Mouse (Mus musculus) small intestine, adult 2 months (tissue): ENCODE measurements around the gene Phlpp1. TPM values are rescaled to one million over a fixed set of nuclear protein-coding genes. Genes with fewer than 3 reads are reported as not detected.
A peak's percentile ranks its signal among the peaks of the same experiment; 100 is the strongest.

Experiments used
- H3K27ac ChIP-seq: fragments of 200-500 bp; 2 replicates; pipeline ENCODE4 v1.5.1; 2012; ENCODE audit warnings: low read depth, low read length, control low read depth, inconsistent platforms; ENCODE audit not compliant: insufficient read depth
- H3K27me3 ChIP-seq: fragments of 200-500 bp; 2 replicates; pipeline ENCODE4 v1.6.1; 2012; ENCODE audit warnings: mild to moderate bottlenecking, moderate library complexity, low read length, inconsistent platforms; ENCODE audit not compliant: control insufficient read depth, insufficient read depth
- H3K36me3 ChIP-seq: fragments of 200-500 bp; 2 replicates; pipeline ENCODE4 v1.6.1; 2012; ENCODE audit warnings: mild to moderate bottlenecking, low read length, control low read depth, inconsistent platforms; ENCODE audit not compliant: control insufficient read depth, insufficient read depth
- H3K4me1 ChIP-seq: fragments of 200-500 bp; 2 replicates; pipeline ENCODE4 v1.6.1; 2012; ENCODE audit warnings: low read length, inconsistent platforms, mixed read lengths; ENCODE audit not compliant: control insufficient read depth, insufficient read depth, insufficient read length
- H3K4me3 ChIP-seq: fragments of 200-500 bp; 2 replicates; pipeline ENCODE4 v1.5.1; 2012; ENCODE audit warnings: low read depth, mild to moderate bottlenecking, control low read depth, inconsistent platforms, low read length, moderate library complexity
- CTCF ChIP-seq: fragments of 200-500 bp; IDR thresholded peaks from 2 replicates; pipeline ENCODE4 v1.5.1; 2012; ENCODE audit warnings: low read depth, mild to moderate bottlenecking, control low read depth, inconsistent platforms, low read length, moderate library complexity, mixed read lengths; ENCODE audit not compliant: insufficient replicate concordance, insufficient read length; ENCODE audit errors: extremely low read depth
- POLR2A ChIP-seq: fragments of 200-500 bp; IDR thresholded peaks from 2 replicates; pipeline ENCODE4 v1.6.1; 2012; ENCODE audit warnings: low read depth, mild to moderate bottlenecking, control low read depth, inconsistent platforms, low read length, moderate library complexity
- WGBS: fragments of 180-500 bp; shearing (Covaris S2); methylation state at CpG from one replicate; pipeline ENCODE4 v1.1.7; 2018; 5-methylcytosine and 5-hydroxymethylcytosine counted together
- polyA plus RNA-seq: library from polyadenylated mRNA; depleted of rRNA; stranded (reverse); fragments of >200 nt; gene quantifications from 2 replicates; pipeline ENCODE4 v1.2.3, GENCODE M21; 2012

Gene Phlpp1
- polyA plus RNA-seq, 1 experiment = 6.5 TPM

DNA sequence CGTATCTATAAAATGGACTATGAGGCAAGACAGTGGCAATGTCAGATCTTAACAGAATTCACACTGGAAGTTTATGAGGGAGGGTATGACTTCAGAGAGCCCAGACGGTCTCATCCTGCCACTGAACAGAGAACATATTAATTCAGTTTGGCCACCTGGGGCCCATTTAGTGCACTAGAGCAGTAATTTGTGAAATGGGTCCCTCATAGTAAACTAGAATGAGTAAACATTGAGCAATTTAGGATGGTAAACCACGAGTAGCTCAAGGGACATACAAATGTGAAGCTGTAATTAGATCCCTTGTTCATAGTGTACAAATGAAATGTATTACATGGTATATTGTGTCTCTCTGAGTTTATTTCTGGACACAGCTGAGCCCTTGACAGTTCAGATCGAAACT is 3.6 kb upstream of the Phlpp1 start:
- no peaks in the 10 kb centered on the region for H3K4me1 ChIP-seq
- WGBS = 60% methylated on average over 4 of the region's 4 CpGs
- no peak overlapping the region for H3K27ac ChIP-seq
- no peaks in the 10 kb centered on the region for H3K27me3 ChIP-seq
- H3K36me3 ChIP-seq = no peaks in the 10 kb centered on the region
- no peak for TF ChIP-seq CTCF
- TF ChIP-seq POLR2A = no peak
- no peak overlapping the region for H3K4me3 ChIP-seq

DNA sequence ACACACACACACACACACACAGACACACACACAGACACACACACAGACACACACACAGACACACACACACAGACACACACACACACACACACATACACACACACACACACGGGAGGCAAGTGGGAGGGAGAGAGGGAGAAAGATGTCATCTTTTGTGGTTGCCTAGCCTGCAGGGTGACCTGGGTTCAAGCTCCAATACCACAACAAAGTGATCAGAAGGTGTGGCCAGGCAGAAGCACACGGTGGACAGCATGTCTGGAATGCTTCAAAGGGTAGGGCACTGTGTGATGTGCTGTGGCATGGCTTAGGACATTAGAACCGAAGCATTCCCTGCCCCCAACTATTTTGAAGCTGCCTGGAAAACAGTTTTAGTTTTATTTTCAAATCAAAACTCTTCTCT is 2.8 kb upstream of the Phlpp1 start:
- WGBS = 29% methylated on average over 3 of the region's 3 CpGs
- H3K36me3 ChIP-seq = no peaks in the 10 kb centered on the region
- H3K27ac ChIP-seq = no peak overlapping the region
- no peak for TF ChIP-seq POLR2A
- TF ChIP-seq CTCF = no peak
- peaks cover 2% of the 10 kb centered on the region; the same call in 1 of the 2 replicates for H3K4me1 ChIP-seq
- H3K4me3 ChIP-seq = no peak overlapping the region
- H3K27me3 ChIP-seq = no peaks in the 10 kb centered on the region

DNA sequence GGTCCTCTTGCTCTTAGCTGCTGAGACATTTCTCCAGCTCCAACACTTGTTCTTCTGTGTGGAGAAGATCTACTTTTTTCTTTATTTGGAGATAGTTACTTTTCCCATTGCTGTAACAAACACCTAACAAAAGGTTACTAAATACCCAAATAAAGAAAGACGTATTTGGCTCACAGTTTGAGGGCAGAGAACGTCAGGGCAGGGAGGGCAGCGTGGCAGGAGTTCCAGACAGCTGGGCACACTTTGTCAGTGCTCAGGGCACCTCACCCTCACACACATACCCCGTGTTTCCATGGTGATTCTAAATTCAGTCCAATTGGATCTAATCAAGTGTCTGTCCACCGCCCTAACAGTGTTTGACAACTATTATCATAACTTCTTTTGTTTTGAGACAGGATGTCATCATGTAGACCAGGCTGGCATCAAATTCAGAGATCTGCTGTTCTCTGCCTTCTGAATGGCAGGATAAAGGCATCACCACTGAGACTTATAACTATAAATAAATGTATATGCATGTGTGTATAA is 1.7 kb upstream of the Phlpp1 start:
- H3K27me3 ChIP-seq = no peaks in the 10 kb centered on the region
- H3K36me3 ChIP-seq = no peaks in the 10 kb centered on the region
- WGBS = 90% methylated on average over 5 of the region's 5 CpGs
- H3K27ac ChIP-seq = no peak overlapping the region
- H3K4me1 ChIP-seq = peaks cover 2% of the 10 kb centered on the region; the same call in 1 of the 2 replicates
- TF ChIP-seq POLR2A = no peak
- TF ChIP-seq CTCF = no peak
- H3K4me3 ChIP-seq = no peak overlapping the region

DNA sequence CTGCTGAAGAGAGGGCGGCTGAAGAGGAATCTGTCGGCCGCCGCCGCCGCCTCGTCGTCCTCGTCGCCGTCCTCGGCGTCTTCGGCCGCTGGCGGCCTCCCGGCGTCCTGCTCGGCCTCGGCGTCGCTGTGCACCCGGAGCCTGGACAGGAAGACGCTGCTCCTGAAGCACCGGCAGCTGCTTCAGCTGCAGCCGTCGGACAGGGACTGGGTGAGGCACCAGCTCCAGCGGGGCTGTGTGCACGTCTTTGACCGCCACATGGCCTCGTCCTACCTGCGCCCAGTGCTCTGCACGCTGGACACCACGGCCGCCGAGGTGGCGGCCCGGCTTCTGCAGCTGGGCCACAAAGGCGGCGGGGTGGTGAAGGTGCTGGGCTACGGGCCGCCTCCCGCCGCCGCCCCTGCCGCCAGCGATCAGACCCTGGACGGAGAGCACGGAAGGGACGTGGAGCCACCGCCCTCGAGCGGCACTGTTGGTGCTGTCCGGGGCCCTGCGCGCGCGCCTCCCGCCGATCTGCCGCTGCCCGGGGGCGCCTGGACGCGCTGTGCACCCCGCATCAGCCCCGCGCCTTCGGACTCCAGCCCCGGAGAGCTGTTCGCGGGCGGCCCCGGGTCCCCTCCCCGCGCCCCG is 864 bp downstream of the Phlpp1 start:
- Histone ChIP-seq H3K36me3 (no peaks in the 10 kb centered on the region), H3K27ac (peak overlapping the region; percentile 29; the same call in 1 of the 2 replicates), H3K4me1 (peaks cover 4% of the 10 kb centered on the region; the same call in 1 of the 2 replicates), H3K4me3 (peak overlapping the region; percentile 97), H3K27me3 (no peaks in the 10 kb centered on the region)
- no peak for TF ChIP-seq POLR2A
- no peak for TF ChIP-seq CTCF
- WGBS = 1% methylated on average over 77 of the region's 77 CpGs

DNA sequence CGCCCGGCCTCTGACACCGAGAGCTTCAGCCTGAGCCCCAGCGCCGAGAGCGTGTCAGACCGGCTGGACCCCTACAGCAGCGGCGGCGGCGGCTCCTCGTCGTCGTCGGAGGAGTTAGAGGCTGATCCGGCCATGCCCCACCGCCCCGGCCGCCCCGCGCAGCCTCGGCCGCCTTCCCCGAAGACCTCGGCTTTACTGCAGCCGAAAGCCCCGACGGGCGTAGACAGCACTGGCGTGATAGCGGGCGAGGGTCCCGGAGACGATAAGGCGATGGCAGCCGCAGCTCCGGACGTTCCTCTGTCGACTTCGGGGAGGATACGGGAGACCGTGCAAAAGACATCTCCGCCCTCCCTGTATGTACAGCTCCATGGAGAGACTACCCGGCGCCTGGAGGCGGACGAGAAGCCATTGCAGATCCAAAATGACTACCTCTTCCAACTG is 1.4 kb downstream of the Phlpp1 start:
- TF ChIP-seq CTCF = no peak
- no peak for TF ChIP-seq POLR2A
- Histone ChIP-seq H3K36me3 (no peaks in the 10 kb centered on the region), H3K27ac (no peak overlapping the region), H3K4me3 (peak overlapping the region; percentile 97), H3K4me1 (peaks cover 4% of the 10 kb centered on the region; the same call in 1 of the 2 replicates), H3K27me3 (no peaks in the 10 kb centered on the region)
- WGBS = 2% methylated on average over 47 of the region's 47 CpGs

DNA sequence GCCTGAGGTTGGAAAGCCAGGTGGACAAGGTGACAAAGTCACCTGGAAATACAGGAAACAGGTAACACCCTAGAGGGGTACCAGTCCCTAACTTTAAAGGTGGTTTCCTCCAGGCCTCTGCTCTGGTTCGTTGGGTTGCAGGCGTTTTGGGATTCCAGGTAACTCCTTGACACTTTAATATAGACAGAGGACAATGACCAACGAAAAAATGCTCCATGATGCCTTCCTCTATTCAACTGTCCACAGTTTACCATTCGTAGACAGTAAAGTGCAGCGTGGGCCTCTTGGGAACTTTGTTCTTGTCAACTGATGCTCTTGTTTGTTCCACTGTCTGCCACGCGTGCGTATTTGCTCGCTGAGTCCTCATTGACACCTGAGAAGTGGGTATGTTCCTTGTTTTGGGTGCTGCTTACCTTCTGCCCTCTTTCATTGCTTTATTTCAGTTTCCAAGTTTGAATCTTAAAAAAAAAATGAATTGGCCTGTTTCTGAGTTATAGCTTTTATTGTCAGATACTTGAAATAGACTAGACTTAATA is 2.1 kb downstream of the Phlpp1 start:
- 30% methylated on average over 9 of the region's 9 CpGs for WGBS
- TF ChIP-seq CTCF = no peak
- TF ChIP-seq POLR2A = no peak
- no peak overlapping the region for H3K27ac ChIP-seq
- H3K36me3 ChIP-seq = no peaks in the 10 kb centered on the region
- H3K4me1 ChIP-seq = peaks cover 6% of the 10 kb centered on the region; the same call in 1 of the 2 replicates
- H3K27me3 ChIP-seq = no peaks in the 10 kb centered on the region
- peak overlapping the region; percentile 97 for H3K4me3 ChIP-seq

DNA sequence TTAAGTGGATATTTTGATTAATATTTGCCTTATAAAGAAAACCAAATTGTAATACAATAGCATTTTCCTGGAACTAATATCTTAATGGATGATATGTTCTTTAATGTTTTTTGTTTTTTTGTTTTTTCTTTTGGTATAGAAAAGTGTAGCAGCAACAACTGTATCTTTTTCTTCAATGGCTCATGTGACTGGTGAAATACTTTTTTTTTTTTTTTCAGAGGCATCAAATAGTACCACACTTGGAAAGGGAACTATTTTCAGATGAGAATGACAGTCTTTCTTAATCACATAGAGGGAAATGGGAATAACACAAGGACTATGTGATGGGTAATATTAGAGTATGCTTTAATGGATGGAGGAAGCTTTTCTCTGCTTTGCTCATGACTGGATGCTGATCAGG is 3.0 kb downstream of the Phlpp1 start:
- Histone ChIP-seq H3K27ac (no peak overlapping the region), H3K4me3 (no peak overlapping the region), H3K4me1 (peaks cover 6% of the 10 kb centered on the region; the same call in 1 of the 2 replicates), H3K36me3 (no peaks in the 10 kb centered on the region), H3K27me3 (no peaks in the 10 kb centered on the region)
- TF ChIP-seq CTCF (no peak), POLR2A (no peak)
